Mouse (Mus musculus) liver, embryonic 14.5 days (tissue): ENCODE measurements at regions not wholly inside any gene's neighbourhood (a gene's known extent, or its start where the extent isn't known, plus 50 kb on each side); places are given as distances from the start of the nearest gene placed in this dataset.

Experiments
- CTCF ChIP-seq: IDR thresholded peaks from 2 replicates; pipeline ENCODE4 v1.5.1; 2016; ENCODE audit warnings: antibody characterized with exemption, low read depth, control low read depth
- EP300 ChIP-seq: IDR thresholded peaks from 2 replicates; pipeline ENCODE4 v1.6.1; 2016; ENCODE audit warnings: antibody characterized with exemption, low read depth

DNA sequence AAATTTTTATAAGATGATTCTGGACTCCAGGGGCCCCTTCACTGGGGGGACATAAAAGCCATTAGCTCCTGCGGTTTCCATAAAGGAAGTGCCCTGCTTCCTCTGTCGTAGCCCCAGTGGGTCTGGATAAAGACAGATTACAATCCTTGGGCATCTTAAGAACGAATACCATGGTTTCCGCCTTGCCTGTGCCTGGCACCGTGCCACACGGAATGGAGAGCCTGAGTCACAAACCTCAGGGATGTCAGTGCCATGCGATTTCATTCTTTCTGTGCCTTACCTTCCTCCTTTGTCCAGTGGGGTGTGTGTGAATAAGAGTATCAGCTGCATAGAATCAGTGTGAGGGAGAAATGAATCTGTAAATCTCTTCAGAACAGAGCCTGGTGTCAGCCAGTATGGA is 171.4 kb upstream of the Id2 start:
- TF ChIP-seq CTCF (no peak), EP300 (no peak)
